Mouse (Mus musculus) effector memory CD4-positive, alpha-beta T cell, adult 7 months (primary cell): ENCODE data around the gene Lrfn1. TPM values are rescaled to one million over a fixed set of nuclear protein-coding genes. Genes with fewer than 3 reads are reported as not detected.

ENCODE experiments used
- polyA plus RNA-seq: library from polyadenylated mRNA; unstranded; fragments of 100-300 nt; shearing (Covaris generic); gene quantifications from one replicate; pipeline ENCODE4 v1.2.1, GENCODE M21; 2017

Lrfn1 gene
- polyA plus RNA-seq = 0.88 TPM

GRCm38 (mm10) chr7:28451531-28452360, at the start of gene Lrfn1:
Gene Lrfn1, plus strand, starts transcription at chr7:28451980.

DNA sequence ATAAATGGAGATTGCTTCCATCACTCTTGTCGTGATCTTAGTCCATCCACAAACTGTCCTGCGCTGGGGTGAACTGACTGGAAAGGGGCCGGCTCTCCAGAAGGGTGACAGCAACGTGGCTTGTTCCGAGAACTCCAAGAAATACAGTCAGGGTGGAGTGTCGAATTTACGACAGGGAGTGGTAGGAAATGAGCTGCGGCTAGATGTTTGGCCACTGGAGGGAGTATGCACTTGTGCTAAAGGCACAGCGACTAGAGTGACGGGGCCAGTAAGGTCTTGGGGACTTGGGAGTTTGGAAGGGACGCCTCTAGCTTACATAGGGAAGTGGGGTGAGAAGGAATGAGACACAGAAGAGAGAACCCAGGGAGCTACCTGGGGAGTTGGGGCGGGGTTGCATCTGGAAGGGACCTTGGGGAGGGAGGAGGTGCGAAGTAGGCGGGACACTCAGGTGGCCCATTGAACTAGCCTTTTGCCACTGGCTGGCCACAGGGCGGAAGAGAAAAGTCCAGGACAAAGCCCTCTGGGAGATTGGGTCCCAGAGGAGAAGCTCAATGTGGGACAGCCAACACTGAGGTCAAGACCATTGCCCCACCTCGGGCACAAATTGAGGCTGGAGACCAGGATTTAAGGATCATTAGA, 14.7 kb upstream of the Lrfn1 start, which contains the start of gene Gmfg:
Gene Gmfg (plus strand): TSS at position 516 of the 639 bp plus-strand sequence.

GRCm38 (mm10) chr7:28510405-28510974, 58.7 kb downstream of the Lrfn1 start, which contains the start of gene Ifnl2:
Gene Ifnl2, minus strand, starts transcription at chr7:28510455.

Other genes with a start within 250 kb of the Lrfn1 start
- 13.7 TPM for gene Eid2, start 184.1 kb upstream of the Lrfn1 start, polyA plus RNA-seq
- gene Eid2b, start 174.2 kb upstream of the Lrfn1 start, polyA plus RNA-seq = 0.79 TPM
- gene Selenov, start 160.8 kb upstream of the Lrfn1 start, polyA plus RNA-seq = 0.40 TPM
- gene Dll3, start 149.7 kb upstream of the Lrfn1 start, polyA plus RNA-seq = not detected
- 51.7 TPM for gene Timm50, start 139.9 kb upstream of the Lrfn1 start, polyA plus RNA-seq
- 172 TPM for gene Supt5, start 113.2 kb upstream of the Lrfn1 start, polyA plus RNA-seq
- gene Rps16, start 101.3 kb upstream of the Lrfn1 start, polyA plus RNA-seq = 871 TPM
- gene Plekhg2, start 79.4 kb upstream of the Lrfn1 start, polyA plus RNA-seq = 21.7 TPM
- gene Zfp36, start 71.7 kb upstream of the Lrfn1 start, polyA plus RNA-seq = 606 TPM
- 20.2 TPM for gene Med29, start 59.3 kb upstream of the Lrfn1 start, polyA plus RNA-seq
- gene Paf1, start 59.0 kb upstream of the Lrfn1 start, polyA plus RNA-seq = 160 TPM
- gene Gmfg, start 14.5 kb upstream of the Lrfn1 start, polyA plus RNA-seq = 550 TPM
- not detected for gene Ifnl2, start 58.5 kb downstream of the Lrfn1 start, polyA plus RNA-seq
- gene Ifnl3, start 70.9 kb downstream of the Lrfn1 start, polyA plus RNA-seq = not detected
- gene Sycn, start 88.9 kb downstream of the Lrfn1 start, polyA plus RNA-seq = not detected
- gene Nccrp1, start 95.3 kb downstream of the Lrfn1 start, polyA plus RNA-seq = 4.0 TPM
- gene Samd4b, start 146.2 kb downstream of the Lrfn1 start, polyA plus RNA-seq = 72.4 TPM
- 9.0 TPM for gene Pak4, start 146.2 kb downstream of the Lrfn1 start, polyA plus RNA-seq
- not detected for gene Acp7, start 179.4 kb downstream of the Lrfn1 start, polyA plus RNA-seq
- 1.7 TPM for gene Fbxo27, start 240.9 kb downstream of the Lrfn1 start, polyA plus RNA-seq